Mouse (Mus musculus) G1E-ER4 (cell line): ENCODE measurements around the gene Crybb2. TPM values are rescaled to one million over a fixed set of nuclear protein-coding genes. Genes with fewer than 3 reads are reported as not detected.

ENCODE experiments used
- GATA1 ChIP-seq: IDR thresholded peaks from one replicate; pipeline ENCODE4 v1.8.0; 2012; ENCODE audit warnings: low read length, inconsistent platforms
- polyA plus RNA-seq: library from polyadenylated mRNA; stranded (reverse); fragments of >175 nt; gene quantifications from 2 replicates; pipeline ENCODE4 v1.2.3, GENCODE M21; 2012

The Crybb2 gene
- polyA plus RNA-seq: not detected in 2 replicates

DNA sequence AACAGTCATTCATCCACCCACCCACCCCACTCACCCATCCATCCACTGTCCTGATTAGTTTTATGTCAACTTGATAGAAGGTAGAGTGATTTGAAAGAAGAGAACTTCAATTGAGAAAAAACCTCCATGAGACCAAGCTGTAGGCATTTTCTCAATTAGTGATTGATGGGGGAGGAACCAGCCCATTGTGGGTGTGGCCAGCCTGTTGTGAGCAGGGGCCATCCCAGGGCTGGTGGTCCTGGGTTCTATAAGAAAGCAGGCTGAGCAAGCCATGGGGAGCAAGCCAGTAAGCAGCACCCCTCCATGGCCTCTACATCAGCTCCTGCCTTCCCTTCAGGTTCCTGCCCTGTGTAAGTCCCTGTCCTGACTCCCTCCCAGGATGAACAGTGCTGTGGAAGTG is at the start of gene Crybb2:
Crybb2 (minus strand) TSS at position 101 of the 400 bp plus-strand sequence.
- no peak for TF ChIP-seq GATA1

DNA sequence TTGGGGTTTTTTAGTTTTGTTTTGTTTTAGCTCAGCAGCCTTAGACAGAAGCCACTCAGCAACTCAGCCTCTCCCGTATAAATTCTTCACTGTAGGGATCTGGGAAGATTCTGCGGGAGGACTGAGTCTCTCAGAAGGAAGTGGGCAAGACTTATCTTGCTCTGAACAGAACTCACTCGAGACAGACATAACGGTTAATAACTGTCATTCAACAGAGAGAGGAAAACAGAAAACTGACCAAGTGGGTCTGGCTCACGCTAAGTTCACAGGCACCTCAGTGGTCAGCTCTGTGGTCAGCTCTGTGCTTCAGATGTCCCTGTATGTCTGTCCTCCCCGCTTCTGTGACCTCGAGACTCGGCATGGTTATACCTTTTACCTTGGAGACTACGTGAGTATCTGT is 49.4 kb upstream of the Crybb2 start:
- no peak for TF ChIP-seq GATA1

DNA sequence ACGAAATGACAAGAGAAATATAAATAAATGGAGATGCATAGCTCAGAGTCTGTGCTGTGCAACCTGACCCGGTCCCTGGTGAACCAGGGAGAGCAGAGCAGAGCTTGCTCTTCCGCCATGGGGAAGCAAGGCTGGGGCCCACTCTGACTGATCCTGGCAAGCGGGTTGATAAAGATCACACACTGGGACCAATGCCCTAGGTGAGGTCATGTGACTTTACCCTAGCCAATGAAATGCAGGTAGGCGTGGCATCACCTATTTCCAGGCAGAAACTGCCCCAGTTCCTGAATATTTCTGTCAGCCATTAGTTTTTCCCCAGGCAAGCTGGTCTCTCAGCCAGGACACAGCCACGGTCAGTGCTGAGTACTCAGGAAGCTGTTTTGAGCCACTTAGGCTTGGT is 48.8 kb upstream of the Crybb2 start:
- no peak for TF ChIP-seq GATA1

DNA sequence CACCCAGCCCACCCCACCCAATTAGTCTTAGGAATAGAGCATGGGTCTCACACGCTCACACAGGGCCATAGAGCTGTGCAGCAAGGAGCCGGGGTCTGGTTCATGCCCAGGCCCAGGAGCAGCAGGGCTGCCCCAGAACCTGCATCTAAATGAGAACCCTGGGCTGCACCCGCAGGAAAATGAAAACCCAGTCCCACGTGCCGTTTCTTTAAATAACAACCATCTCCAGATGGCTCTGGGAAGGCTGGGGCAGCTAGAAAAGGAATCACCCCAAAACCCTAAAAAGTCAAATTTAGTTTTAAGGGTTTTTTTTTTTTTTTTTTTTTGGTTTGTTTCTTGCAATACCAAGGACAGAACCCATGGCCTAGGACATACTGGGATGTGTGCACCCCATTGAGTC is 47.4 kb upstream of the Crybb2 start:
- no peak for TF ChIP-seq GATA1

DNA sequence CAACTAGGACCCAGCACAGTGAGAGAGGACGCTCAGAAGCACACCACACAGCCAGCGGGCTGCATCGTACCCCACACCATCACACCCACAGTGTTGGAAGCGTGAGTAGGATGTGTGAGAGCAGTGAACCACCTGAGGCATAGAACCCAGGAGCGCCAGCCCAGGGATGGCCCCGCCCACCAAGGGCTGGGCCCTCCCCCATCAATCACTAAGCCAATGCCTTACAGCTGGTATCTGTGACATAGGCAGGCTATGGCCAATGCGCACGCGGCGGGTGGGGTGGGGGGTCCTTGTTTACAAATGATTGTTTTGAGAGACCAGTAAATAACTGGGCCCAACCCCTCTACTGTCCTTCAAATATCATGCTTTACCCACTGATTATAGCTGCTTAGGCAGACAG is 46.0 kb upstream of the Crybb2 start:
- no peak for TF ChIP-seq GATA1

DNA sequence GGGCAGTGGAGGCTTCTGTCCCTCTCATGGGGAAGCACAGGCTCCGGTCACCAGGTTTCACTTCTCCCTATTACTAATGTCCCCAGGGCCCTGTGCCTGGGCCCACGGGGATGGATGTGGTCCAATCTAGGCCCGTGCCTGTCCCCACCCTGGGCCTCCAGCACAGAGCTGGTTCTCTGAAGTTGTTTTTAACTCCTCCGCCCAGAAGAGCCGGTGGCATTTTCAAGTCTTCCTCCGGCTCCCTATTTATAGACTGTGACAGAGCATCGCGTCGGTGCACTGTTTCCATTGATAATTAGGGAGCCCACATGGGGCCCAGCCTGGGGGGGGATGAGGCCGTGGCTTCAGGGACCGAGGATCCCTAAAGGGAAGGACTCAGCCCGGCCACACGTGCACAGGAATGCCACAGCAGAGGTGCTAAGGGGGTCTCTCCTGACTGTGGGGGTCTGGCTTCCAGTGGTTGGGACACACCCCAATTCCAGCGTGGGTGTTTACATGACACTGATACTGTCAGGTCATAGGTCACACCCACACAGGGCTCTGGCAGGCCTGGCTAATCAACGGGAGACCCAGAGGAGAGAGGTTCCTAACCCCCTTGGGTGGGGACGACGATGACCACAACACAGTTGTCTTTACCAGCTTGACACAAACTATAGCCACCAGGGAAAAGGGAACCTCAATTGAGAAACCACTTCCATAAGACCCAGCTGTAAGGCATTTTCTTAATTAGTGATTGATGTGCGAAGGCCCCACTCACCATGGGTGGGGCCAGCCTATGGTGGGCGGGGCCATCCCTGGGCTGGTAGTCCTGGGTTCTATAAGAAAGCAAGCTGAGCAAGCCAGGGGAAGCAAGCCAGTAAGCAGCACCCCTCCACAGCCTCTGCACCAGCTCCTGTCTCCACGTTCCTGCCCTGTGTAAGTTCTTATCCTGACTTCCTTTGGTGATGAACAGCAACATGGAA is 44.6 kb upstream of the Crybb2 start:
- no peak for TF ChIP-seq GATA1

DNA sequence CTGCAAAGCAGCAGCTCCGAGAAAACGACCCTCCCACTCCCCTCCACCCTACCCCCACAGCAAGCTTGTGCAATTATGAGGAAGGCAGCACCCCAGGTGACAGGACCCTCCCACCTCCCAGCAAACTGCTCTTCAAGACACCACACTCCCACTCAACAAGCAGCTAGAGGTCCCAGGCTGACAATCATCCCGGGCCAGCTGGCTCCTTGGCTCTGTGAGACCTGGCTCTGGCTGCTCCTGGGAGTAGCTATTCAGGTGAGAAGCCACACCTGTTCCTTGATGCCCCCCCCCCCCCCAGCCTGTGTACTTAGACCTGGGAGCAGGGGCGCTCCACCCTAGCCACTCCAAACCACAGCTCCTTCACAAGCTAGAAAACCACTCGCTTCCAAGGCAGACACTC is 43.2 kb upstream of the Crybb2 start:
- no peak for TF ChIP-seq GATA1

DNA sequence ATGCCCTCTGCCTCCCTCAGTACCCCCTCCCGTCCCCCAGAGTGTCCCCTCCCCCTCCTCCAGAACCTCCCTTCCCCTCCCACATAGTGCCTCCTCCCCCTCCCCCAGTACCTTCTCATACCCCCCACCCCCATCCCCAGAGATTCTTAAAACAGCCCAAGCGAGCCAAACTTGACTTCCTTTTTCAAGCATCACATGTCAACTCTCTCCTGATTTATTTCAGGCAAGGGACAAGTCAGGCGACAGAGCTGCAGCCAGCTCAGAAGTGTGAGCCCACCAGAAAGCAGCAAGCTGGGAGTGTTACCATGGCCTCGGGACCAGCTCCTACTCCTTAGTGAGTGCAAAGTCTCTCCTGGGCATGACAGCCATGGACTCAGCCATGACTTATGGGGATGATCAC is 41.4 kb upstream of the Crybb2 start:
- no peak for TF ChIP-seq GATA1

DNA sequence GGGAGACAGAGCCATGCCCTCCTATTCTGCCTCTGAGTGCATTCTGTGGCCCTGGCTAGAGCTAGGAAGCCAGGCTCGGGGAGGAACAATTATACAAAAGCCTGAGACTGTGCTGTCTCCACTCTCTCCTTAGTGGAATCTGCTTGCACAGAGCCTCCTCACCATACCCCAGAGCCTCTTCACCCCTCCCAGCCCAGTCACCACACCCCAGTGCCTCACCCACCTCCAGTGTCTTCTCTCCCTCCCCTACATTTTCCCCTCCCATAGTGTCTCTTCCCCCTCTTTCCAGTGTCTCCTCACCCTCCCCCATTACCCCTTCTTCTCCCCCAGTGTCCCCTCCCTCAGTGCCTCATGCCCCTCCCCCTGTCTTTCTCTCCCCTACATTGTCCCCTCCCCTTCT is 41.0 kb upstream of the Crybb2 start:
- no peak for TF ChIP-seq GATA1

DNA sequence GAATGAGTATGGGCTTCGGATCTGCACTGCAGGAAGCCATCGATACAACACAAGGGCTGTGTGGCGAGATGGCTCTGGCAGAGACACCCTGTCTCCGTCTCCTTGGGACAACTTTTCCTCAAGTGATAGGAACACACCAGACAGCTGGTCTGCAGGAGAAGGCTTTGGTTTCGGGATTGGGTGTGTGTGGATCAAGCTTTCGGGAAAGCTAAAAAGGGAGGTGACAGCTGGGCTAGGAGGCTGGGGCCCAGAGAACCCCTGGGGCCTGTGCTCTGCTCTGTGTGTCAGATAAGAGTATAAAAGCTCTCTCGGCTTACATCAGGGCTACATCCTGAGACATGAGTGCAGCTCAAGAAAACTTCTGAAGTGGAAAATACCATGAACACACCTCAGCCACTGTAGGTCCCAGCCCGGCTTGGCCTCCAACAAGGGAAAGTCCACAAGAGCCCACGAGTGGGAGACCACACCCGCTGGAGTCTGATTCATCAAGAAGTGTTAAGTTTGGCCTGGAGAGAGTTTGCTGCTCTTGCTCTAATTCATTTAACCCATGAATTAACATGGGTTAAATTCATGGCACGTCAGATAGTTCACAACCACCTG is 38.3 kb upstream of the Crybb2 start:
- no peak for TF ChIP-seq GATA1

DNA sequence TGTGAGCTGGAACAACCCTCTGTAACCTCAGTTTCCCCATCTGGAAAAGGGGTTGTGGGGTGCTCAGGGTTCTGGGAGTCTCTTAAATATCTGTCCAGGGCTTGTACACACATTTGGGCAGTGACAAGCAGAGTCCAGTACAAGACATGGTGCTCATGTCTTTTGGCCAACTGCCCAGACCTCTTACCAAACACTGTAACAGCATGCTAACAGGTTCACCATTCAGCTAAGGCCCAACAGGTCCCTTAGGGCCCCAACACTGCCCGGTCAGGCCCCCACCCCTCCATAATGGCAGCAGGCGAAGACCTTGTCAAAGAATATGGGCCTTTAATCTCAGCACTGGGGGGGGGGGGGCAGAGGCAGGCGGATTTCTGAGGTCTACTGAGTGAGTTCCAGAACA is 37.8 kb upstream of the Crybb2 start:
- no peak for TF ChIP-seq GATA1

DNA sequence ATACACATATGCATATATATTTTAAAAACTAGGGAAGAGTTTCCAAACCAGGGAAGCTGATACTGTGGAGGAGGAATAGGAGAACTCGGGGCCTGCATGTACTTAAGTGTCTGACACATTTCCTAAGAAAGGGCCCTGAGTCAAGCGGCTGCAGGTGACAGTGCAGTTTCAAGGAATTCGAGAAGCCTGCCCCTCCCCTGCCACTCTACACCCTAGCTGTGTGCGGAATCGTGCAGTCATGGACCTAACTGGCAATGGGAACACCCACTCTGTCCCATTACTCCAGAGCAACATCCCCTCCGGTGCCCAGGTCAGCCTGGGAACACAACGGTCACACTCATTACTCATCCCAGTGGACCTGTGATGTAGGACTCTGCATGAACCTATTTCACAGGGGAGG is 36.7 kb upstream of the Crybb2 start:
- no peak for TF ChIP-seq GATA1

DNA sequence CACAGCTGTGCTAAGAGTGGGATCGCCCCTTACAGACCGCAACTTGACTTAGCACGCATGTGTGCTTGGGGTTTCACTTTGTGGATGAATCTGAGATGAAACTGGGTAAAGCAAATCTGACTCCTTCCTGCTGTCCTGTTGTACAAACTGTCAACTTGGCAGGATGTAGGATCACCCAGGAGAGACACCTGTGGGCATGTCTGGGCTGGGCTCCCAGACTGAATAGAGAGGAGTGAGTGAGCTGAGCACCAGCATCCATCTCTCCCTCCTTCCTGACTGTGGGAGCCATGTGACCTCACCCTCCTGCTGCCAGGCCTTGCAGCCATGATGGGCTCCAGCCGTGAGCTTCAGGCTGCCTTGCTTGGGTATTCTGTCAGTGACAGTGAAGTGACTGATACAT is 35.6 kb upstream of the Crybb2 start:
- TF ChIP-seq GATA1: no peak

DNA sequence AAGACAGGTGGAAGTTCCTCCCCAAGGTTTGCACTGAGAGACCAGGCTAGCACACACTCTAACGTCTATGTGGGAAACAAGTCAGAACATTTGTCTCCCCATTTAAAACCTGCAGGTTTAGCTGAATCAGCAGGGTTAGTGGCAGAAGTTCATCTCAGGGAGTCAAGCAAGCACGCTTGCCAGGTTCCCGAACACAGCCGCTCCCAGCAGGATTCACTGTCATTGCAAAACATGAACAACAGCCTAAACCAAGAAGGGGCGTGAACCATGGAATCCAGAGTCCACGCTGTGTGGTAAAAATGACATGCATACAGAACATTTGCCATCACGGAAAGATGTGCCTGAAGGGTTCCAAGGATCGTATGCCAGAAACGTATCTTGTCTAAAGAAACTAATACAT is 35.1 kb upstream of the Crybb2 start:
- no peak for TF ChIP-seq GATA1

DNA sequence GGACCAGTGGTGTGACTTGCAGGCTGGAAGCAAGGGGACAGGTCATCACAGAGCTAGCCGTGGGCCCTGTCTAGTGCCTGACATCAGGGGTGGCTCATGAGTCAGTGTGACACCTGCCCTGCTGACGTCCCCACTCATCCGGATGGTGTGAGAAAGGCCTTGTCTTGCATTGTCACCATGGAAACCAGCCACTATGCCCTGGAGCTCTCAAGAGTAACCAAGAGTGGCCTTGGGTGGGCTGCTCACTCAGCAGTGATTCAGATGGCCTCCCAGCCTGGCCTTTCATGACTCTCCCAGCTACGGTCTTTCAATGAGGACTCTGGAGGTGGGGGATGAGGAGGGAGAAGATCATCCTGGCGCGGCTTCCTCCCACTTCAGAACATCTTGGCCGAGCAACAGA is 32.5 kb upstream of the Crybb2 start:
- TF ChIP-seq GATA1: no peak

DNA sequence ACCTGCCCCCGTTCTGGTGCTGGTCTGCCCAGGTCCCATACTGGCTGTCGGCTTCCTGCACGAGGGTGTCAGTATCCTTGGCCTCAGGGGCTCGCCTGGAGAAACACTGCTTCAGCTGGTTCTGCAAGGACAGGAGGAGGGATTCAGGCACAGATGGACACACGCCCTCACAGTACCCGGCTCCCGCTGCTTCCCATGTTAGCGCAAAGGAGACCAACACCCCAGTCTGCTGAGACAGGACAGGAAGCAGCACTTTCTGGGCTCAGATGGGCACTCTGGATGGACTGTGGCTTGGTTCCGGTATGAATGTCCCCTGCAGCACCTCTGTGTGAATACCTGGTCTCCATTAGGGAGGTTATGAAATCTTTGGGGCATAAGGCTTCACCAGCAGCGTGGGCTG is 31.5 kb upstream of the Crybb2 start:
- no peak for TF ChIP-seq GATA1

DNA sequence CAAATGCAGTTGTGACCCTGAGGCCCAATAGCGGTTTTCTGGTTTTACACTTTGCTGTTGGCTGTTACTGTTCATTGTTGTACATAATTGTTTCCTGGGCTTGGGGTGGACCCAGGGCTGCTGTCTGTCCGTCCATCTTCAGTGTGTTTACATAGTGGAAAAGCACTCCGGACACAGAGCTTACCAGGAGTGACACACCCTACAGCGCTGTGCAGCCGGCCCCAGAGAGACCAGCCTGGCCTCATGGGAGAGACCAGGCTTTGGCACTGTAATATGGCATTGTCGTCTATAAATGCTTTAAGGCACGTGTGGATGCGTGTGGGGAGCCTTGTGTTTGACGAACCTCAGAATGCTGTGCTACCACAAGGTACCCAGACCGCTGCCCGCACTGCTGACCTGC is 30.5 kb upstream of the Crybb2 start:
- no peak for TF ChIP-seq GATA1
